Mouse (Mus musculus): ENCODE results near the gene Cdh13. TPM values are rescaled to one million over a fixed set of nuclear protein-coding genes. Genes with fewer than 3 reads are reported as not detected.

The Cdh13 gene
- polyA plus RNA-seq, 1 experiment from 2014 or later = 5.6 TPM

DNA sequence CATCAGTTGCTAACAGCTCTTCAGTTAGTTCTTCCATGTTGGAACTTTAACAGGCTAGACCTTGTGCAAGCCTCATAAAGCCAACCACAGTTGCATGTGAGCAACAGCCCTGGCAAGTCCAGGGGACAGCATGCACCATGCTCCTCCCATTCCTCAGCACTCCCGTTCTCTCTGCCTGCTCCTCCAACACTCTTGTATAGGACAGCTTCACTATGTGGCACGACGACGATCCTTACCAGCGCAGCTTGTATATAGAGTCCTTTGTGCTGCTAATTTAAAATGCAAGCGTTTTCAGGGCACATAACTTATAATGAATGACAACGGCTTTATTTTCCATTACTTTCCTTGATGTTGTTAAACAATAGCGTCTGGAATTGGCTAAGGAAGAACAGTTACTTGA is 654.5 kb downstream of the Cdh13 start:
- ATAC-seq = no peak
- Histone ChIP-seq H3K27ac (ENCODE audit: low read depth, low read length) (no peak overlapping the region), H3K27me3 (replicated peaks; ENCODE audit: control insufficient read depth, insufficient read depth, low read length) (no peaks in the 10 kb centered on the region), H3K9me3 (ENCODE audit: control insufficient read depth) (no peaks in the 10 kb centered on the region), H3K9ac (ENCODE audit: low read depth, low read length) (no peak overlapping the region), H3K4me1 (replicated peaks; ENCODE audit: control insufficient read depth, insufficient read depth, low read length) (no peaks in the 10 kb centered on the region), H3K4me2 (replicated peaks; ENCODE audit: low read depth) (no peak overlapping the region), H3K4me3 (ENCODE audit: low read depth, low read length) (no peak overlapping the region), H3K36me3 (ENCODE audit: control insufficient read depth, insufficient read depth) (no peaks in the 10 kb centered on the region)
- 53% methylated on average over 8 of the region's 8 CpGs for WGBS
- TF ChIP-seq CTCF (IDR thresholded peaks at IDR 0.05; ENCODE audit: low read depth) = no peak

DNA sequence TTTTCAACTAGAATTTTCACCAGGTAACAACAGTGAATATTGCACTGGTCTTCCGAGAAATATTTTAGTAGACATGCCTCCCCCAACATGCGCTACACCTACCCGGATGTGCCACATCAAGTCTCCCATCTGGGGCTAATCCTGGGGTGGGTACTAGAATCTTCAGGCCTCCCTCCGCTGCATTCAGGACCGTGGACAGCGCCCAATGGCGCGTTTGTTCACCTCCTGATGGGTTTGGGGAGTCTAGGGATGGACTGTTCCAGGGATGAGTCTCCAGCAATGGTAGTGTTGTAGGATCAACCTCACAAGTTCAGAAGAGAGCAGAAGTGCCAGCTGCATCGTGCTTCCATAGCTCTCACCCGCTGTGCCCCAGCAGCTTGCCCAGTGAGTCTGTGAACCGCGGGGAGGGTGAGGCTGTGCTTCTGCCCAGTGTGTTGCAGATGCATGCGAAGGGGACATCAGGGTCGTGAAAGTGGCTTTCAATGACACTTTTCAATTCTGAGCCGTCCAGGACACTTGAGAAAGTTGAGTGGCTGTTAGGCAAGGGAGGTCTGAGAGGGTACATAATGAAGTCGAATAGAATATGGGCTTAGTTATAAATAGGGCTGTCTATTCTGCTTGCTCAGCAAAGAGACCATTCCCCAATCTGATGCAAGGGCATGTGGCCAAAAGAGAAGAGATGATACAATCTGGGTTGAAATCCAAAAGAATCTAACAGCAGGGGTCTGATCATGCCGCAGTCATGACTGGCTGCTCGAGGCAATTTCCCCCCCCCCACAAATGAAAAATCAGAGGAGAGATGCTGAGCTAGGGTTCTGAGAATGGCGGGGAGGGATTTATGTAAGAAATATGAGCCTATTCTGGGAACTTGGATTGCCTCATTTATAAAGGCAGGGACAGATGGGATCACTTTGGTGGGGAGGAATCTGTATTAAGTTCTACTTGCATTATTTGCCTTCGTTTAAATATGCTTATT is 668.5 kb downstream of the Cdh13 start:
- Histone ChIP-seq H3K9ac (ENCODE audit: low read depth, low read length) (no peak overlapping the region), H3K9me3 (ENCODE audit: control insufficient read depth) (no peaks in the 10 kb centered on the region), H3K27me3 (replicated peaks; ENCODE audit: control insufficient read depth, insufficient read depth, low read length) (no peaks in the 10 kb centered on the region), H3K4me1 (replicated peaks; ENCODE audit: control insufficient read depth, insufficient read depth, low read length) (no peaks in the 10 kb centered on the region), H3K36me3 (ENCODE audit: control insufficient read depth, insufficient read depth) (no peaks in the 10 kb centered on the region), H3K27ac (ENCODE audit: low read depth, low read length) (no peak overlapping the region), H3K4me2 (replicated peaks; ENCODE audit: low read depth) (no peak overlapping the region), H3K4me3 (ENCODE audit: low read depth, low read length) (no peak overlapping the region)
- 59% methylated on average over 20 of the region's 20 CpGs for WGBS
- no peak for ATAC-seq
- no peak for TF ChIP-seq CTCF (IDR thresholded peaks at IDR 0.05; ENCODE audit: low read depth)

DNA sequence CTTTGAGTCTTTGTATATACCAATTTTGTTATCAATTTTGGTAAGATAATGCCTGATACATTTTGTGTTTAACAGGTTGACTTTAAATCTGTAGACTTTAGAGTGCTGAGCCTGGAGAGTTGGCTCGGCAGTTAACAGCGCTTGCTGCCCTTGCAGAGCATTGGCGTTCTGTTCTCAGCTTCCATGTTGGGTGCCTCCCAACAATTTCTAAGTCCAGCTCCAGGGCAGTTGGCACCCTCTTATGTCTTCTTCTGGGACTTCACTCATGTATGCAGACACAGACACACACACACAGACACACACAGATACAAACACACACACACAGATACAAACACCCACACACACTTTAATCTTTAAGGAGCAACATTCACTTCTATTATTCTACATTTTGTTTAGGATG is 672.6 kb downstream of the Cdh13 start:
- Histone ChIP-seq H3K4me1 (replicated peaks; ENCODE audit: control insufficient read depth, insufficient read depth, low read length) (no peaks in the 10 kb centered on the region), H3K9ac (ENCODE audit: low read depth, low read length) (no peak overlapping the region), H3K27me3 (replicated peaks; ENCODE audit: control insufficient read depth, insufficient read depth, low read length) (no peaks in the 10 kb centered on the region), H3K4me2 (replicated peaks; ENCODE audit: low read depth) (no peak overlapping the region), H3K9me3 (ENCODE audit: control insufficient read depth) (no peaks in the 10 kb centered on the region), H3K4me3 (ENCODE audit: low read depth, low read length) (no peak overlapping the region), H3K27ac (ENCODE audit: low read depth, low read length) (no peak overlapping the region), H3K36me3 (ENCODE audit: control insufficient read depth, insufficient read depth) (no peaks in the 10 kb centered on the region)
- WGBS = 91% methylated on average over 3 of the region's 3 CpGs
- ATAC-seq = no peak
- TF ChIP-seq CTCF (IDR thresholded peaks at IDR 0.05; ENCODE audit: low read depth) = no peak

DNA sequence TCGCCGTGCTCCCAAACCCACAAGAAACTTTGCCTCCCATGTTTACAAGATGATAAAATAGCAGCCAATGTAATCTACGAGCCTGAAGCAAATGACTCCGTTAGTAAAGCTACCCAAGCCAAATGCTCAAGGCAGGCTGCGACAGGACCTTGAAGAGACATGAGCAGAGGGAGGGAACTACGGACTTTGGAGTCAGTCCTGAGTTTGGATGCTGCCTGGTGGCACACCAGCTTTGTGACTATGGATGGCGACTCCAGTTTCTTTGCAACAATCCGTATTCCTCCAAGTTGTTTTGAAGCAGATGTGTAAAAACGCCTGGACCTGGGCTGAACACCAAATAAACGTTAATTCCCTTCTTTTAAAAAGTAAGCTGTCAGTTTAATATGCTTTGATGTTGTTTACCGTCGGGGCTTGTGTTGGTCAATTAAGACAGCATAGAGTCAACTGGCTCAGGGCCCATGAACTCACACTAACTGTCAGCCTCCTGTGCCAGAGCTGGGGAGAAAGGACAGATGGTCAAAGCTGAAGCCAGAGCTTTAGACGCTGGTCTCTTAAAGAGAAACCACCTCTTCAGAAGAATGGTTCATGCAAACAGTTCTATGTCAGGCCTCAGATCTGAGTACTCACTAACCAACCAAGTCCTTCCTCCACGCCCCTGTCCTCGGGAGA is 678.5 kb downstream of the Cdh13 start:
- Histone ChIP-seq H3K36me3 (ENCODE audit: control insufficient read depth, insufficient read depth) (no peaks in the 10 kb centered on the region), H3K4me2 (replicated peaks; ENCODE audit: low read depth) (no peak overlapping the region), H3K27ac (ENCODE audit: low read depth, low read length) (no peak overlapping the region), H3K4me1 (replicated peaks; ENCODE audit: control insufficient read depth, insufficient read depth, low read length) (no peaks in the 10 kb centered on the region), H3K9me3 (ENCODE audit: control insufficient read depth) (no peaks in the 10 kb centered on the region), H3K4me3 (ENCODE audit: low read depth, low read length) (no peak overlapping the region), H3K27me3 (replicated peaks; ENCODE audit: control insufficient read depth, insufficient read depth, low read length) (no peaks in the 10 kb centered on the region), H3K9ac (ENCODE audit: low read depth, low read length) (no peak overlapping the region)
- no peak for TF ChIP-seq CTCF (IDR thresholded peaks at IDR 0.05; ENCODE audit: low read depth)
- 63% methylated on average over 15 of the region's 15 CpGs for WGBS
- no peak for ATAC-seq

DNA sequence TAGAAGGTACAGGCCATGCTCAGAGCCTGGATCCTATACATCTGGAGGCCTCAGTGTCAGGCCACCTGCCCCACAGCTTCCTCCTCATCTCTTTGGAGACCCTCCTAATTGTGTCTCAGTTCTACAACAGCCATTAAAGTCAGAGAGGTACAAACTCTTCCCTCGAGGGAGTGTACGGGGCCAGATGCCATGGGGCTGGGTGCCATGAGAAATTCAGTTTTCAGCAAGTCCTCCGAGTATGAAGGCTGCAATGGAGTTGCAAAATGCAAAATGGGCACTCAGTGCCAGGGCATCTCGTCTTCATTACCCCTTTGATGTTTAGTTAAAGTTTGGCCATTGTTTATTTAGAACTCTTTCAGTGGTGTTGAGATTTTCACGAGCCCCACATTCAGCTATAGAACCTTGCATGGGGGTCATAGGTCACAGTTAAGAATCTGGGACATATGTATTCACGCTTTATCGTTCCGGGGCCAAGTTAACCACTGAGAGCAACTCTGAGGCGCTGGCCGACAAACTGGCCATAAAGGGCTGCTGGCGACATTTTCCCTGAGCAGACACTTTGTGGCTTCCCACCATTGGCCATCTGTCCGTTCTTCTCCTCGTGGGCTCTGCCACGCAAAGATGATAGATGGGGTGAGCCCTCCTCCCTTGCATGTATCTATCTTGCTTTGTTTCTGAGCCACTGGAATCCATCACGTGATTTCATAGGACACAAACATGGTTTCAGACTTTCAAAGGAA is 681.7 kb downstream of the Cdh13 start:
- WGBS = 79% methylated on average over 15 of the region's 15 CpGs
- no peak for TF ChIP-seq CTCF (IDR thresholded peaks at IDR 0.05; ENCODE audit: low read depth)

DNA sequence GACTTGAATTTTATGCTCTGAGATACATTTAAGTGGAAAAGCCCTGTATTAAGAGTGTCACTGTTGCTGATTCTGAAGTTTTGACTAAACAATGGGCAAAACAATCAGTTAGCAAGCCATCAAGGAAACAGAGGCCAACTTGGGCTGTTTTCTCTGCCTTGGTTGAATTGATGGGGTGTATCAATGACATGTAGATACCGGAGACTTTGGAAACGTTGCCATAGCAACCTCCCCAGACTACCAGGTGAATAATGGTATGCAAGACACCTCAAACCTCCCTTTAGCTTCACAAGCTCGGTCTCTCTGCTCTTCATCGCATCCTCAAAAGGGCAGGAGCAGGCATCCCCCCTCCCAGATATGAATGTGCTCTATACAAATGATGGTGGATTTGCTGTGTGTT is 685.4 kb downstream of the Cdh13 start:
- Histone ChIP-seq H3K4me3 (ENCODE audit: low read depth, low read length) (no peak overlapping the region), H3K27ac (ENCODE audit: low read depth, low read length) (no peak overlapping the region), H3K27me3 (replicated peaks; ENCODE audit: control insufficient read depth, insufficient read depth, low read length) (no peaks in the 10 kb centered on the region), H3K4me2 (replicated peaks; ENCODE audit: low read depth) (no peak overlapping the region), H3K9me3 (ENCODE audit: control insufficient read depth) (no peaks in the 10 kb centered on the region), H3K9ac (ENCODE audit: low read depth, low read length) (no peak overlapping the region), H3K36me3 (ENCODE audit: control insufficient read depth, insufficient read depth) (no peaks in the 10 kb centered on the region), H3K4me1 (replicated peaks; ENCODE audit: control insufficient read depth, insufficient read depth, low read length) (no peaks in the 10 kb centered on the region)
- 63% methylated on average over 4 of the region's 4 CpGs for WGBS
- no peak for ATAC-seq
- TF ChIP-seq CTCF (IDR thresholded peaks at IDR 0.05; ENCODE audit: low read depth) = no peak

More for the DNA sequence above, 681.7 kb downstream of the Cdh13 start:
- no peak for ATAC-seq
- Histone ChIP-seq H3K27me3 (replicated peaks; ENCODE audit: control insufficient read depth, insufficient read depth, low read length) (no peaks in the 10 kb centered on the region), H3K4me1 (replicated peaks; ENCODE audit: control insufficient read depth, insufficient read depth, low read length) (no peaks in the 10 kb centered on the region), H3K9ac (ENCODE audit: low read depth, low read length) (no peak overlapping the region), H3K9me3 (ENCODE audit: control insufficient read depth) (no peaks in the 10 kb centered on the region), H3K36me3 (ENCODE audit: control insufficient read depth, insufficient read depth) (no peaks in the 10 kb centered on the region), H3K4me3 (ENCODE audit: low read depth, low read length) (no peak overlapping the region), H3K4me2 (replicated peaks; ENCODE audit: low read depth) (no peak overlapping the region), H3K27ac (ENCODE audit: low read depth, low read length) (no peak overlapping the region)
